Mouse (Mus musculus) CD8-positive naive resting alpha-beta T cell, adult 2 months (primary cell): ENCODE results near the gene Armc8.

ENCODE experiments used
- DNase-seq, 2 experiments: peaks; one replicate each; pipeline ENCODE4 v3.0.0; 2022; ENCODE audit warnings: low read depth in 2 of 2, low spot score in 2 of 2

Gene Armc8

DNA sequence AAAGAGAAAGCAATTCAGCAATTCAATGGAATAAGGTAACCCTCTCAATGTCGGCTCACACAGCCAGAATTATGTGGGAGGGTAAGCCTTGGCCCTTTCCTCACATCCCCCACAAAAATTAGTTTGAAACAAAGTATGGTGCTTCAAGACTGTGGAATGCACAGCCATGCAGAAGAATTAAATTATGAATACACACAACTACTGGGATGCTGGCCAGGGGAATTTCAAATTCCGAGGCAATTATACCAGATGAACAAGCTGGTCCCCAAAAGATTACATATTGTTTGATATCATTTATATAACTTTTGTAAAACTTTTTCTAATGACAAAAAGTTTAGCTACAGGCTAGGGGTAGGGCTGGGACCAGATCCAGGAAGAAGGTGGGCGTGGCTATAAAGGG lies 121.4 kb downstream of the Armc8 start:
- no peak for DNase-seq

DNA sequence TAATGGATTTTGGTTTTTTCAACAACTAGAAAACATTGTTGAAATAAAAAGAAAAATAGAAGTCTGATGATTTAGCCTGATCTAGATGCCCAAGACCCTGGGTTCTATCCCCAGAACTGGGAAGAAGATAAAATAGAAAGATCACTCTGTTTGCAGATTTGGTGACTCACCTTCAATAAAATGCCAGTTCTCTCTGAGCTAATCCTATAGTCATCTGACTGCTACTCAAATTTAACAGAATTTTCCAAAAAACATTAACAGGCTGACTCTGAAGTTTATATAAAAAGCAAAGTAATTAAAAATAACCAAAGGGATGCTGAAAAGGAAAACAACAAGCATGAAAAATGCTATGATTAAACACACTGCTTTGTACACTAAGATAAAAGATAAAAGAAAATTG lies 122.4 kb downstream of the Armc8 start:
- DNase-seq: no peak

GRCm38 (mm10) chr9:99444590-99445178 lies 124.0 kb downstream of the Armc8 start:
- no peak for DNase-seq

GRCm38 (mm10) chr9:99441647-99442433 lies 126.9 kb downstream of the Armc8 start:
- no peak for DNase-seq

- DNase-seq: no peak
These were observed 127.8 kb downstream of the Armc8 start for GRCm38 (mm10) chr9:99440941-99441340.

GRCm38 (mm10) chr9:99439064-99439463 lies 129.6 kb downstream of the Armc8 start:
- DNase-seq: no peak

DNA sequence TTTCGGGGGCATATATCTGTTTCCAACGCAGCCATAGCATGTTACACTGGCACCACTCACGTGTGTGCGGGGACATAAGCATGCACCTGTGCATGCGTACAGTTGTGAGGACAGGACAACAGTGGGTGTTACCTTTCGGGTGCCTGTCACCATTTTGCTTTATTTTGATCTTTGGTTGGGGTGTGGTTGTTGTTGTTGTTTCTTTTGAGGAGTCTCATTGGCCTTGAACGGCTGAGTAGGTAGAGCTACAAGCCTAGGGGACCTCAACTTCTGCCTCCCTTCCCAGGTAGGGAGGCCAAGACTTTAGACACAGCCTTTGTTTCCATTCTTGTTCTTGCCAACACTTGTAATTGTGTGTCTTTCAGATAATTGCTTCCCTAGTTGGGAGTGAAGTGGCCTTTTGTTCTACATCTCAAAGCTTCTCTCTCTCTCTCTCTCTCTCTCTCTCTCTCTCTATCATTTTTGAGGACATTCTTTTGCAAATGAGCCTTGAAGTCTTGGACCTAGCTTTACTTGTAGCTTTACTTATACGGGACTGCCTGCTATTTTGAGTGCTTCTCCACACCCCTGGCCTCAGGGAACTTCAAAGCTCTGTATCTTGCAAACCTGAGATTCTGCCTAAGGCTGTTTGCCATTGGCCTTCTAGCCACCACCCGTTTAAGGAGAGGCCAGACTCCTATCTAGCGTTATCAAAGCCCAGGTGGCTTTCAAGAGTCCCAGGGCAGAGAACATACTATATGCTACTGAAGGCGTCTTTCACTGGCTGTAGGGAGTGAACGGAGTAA lies 130.7 kb downstream of the Armc8 start:
- no peak for DNase-seq

GRCm38 (mm10) chr9:99437031-99437764 lies 131.5 kb downstream of the Armc8 start, which contains the start of gene Mras:
TSS of gene Mras (minus strand) at chr9:99437381.
- no peak for DNase-seq

GRCm38 (mm10) chr9:99436182-99437030 lies 132.3 kb downstream of the Armc8 start:
- no peak for DNase-seq

DNA sequence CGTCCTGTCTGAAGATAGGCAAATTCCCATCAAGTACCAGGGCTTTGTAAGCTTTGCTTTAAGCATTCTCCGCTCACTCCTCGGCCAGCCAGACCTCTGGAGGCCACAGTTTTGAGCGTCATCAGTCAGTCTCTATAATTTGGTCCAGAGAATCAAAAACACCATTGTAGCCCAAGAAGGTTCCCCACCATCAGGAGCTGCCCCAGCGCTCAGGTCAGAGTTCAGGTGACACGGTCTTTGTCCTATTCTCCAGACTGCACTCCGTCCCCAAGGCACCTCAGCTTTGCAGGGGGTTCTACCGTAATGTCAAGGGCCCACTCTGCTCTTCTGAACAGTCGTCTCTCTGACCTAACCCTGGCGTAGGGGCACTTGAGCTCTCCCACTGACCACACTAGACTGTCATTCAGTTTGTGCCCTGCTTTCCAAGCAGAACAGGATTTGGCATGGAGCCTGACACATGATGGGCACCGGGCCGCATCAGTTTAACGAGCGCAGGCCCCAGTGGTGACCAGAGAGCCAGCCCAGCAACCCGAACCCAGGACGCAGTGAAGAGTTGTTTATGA lies 133.0 kb downstream of the Armc8 start:
- DNase-seq: no peak

DNA sequence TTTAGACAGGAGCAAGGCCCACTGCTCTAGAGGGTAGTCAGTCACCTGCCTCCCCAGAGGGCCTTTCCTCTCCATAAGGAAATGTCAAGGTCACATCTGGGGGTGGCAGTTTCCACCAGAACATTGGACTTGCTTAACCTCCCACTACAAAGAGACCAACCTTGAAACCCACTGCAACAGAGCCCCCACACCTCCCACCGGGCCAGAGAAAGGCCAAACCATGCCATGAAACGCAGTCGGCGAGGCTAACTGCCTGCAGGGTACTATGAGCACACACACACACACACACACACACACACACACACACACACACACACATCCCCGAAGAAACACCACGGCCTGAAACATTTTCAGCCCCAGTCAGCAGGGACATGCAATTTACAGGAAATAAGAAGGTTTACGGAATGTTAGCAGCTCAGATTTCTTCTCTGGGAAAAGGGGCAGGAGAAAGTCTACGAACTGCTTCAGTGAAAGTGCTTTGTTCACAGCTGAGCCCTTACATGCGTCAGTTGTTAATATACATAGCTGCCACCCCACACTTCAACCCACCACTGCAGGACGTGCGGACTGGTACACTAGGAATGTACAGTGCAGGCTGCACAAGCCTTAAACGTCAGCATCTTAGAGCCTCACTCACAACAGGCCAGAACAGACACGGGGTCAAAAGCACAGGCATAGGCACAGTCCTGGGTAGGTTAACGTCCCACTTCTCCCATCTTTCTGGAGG lies 133.6 kb downstream of the Armc8 start:
- no peak for DNase-seq

GRCm38 (mm10) chr9:99432478-99432877 lies 136.2 kb downstream of the Armc8 start:
- DNase-seq: no peak

- DNase-seq: no peak
These were observed 136.7 kb downstream of the Armc8 start for GRCm38 (mm10) chr9:99431963-99432362.

GRCm38 (mm10) chr9:99431346-99431745 lies 137.4 kb downstream of the Armc8 start:
- DNase-seq: no peak

DNA sequence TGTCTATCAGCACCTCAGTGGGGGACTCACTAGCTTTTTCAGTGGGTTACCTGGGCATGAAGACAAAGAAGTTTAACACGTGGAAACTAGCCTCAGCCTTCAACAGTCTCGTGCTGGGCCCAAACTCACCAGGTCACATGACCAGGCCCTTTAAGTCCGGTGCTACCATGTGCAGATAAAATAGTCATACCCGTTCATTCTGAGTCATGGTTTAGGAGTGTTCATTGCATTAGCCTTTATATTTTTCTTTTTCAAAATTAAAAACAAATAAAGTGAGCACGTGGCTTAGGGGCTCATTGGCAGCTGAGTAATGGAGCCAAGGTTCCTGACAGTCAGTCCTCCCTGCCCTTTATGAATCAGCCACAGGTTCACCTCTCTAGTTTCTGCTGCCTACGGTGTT lies 137.9 kb downstream of the Armc8 start:
- DNase-seq: no peak

DNA sequence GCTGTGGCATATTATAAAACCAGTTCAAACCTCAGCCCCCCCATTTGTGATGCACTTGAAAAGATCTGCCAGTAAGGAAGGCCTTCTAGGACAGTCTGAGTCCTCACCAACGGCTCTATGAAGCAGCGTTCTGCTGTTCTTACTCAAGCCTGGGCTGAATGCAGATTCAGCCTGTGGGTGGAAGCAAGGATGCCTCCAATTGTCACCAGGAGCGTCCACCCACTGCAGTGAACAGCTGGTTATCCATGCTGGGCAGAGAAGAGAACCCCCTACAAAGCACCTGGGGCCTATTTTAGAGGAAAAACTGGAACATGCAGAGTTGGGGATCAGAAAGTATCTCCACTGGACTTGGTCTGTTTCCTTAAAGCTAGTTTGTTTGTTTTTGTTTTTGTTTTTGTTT lies 138.9 kb downstream of the Armc8 start:
- DNase-seq: no peak

DNA sequence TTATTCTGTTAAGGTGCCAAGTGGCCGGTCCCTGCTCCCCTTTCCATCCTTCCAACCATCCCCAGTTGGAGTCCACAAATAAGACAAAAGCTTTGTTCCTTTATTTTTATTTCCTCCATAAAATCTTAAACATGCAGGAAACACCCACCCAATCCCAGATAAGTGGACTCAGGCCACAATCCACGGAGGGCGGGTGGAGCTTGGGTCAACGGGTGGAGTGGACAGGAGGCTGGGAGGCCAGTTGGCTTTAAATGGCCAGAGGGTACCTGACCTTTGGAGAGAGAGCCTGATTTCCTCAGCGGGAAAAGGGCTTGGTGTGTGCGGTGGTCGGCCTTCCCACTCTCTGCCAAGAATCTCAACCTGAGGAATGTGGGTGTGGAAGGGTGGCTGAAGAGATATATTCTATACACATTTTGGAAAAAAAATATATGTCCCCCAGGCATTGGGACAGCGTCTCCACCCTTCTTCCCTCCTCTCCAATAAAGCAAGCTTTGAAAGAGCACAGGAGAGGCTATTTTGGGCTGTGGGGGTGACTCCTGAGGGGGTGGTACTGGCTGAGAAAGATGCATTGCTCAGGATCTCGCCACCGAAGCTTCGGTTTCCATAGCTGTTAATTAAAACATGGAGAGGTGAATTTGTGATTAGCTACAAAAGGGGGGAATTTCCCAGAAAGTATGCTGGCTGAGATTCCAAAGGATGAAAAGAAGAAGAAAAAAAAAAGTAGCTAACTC lies 139.9 kb downstream of the Armc8 start:
- DNase-seq: no peak
